Mouse (Mus musculus): ENCODE results near the gene Hoxd12. TPM values are rescaled to one million over a fixed set of nuclear protein-coding genes. Genes with fewer than 3 reads are reported as not detected.

Hoxd12 gene
- polyA plus RNA-seq, 1 experiment = not detected

- H3K36me3 ChIP-seq (ENCODE audit: control insufficient read depth, insufficient read depth) = no peaks in the 10 kb centered on the region
Measured at GRCm38 (mm10) chr2:74707599-74707998, 32.8 kb downstream of the Hoxd12 start.

GRCm38 (mm10) chr2:74708676-74709075, 33.9 kb downstream of the Hoxd12 start:
- Histone ChIP-seq H3K27me3 (ENCODE audit: control insufficient read depth, insufficient read depth, insufficient read length) (peaks cover 42% of the 10 kb centered on the region), H3K4me3 (ENCODE audit: insufficient read depth, poor library complexity, severe bottlenecking) (no peak overlapping the region)

More at GRCm38 (mm10) chr2:74707599-74707998, 32.8 kb downstream of the Hoxd12 start:
- no peak for TF ChIP-seq MAX (IDR thresholded peaks at IDR 0.05)
- TF ChIP-seq FOSL1 (IDR thresholded peaks at IDR 0.05; ENCODE audit: insufficient read depth, low read length, poor library complexity, severe bottlenecking) = no peak
- TF ChIP-seq MYOG (IDR thresholded peaks at IDR 0.05; ENCODE audit: control insufficient read depth, extremely low read depth, insufficient read length) = no peak
- no peak for TF ChIP-seq CEBPB (IDR thresholded peaks at IDR 0.05; ENCODE audit: low read depth)
- TF ChIP-seq MYOD1 (IDR thresholded peaks at IDR 0.05; ENCODE audit: control insufficient read depth, insufficient read length, low read depth) = no peak
- no peak for TF ChIP-seq CTCF (IDR thresholded peaks at IDR 0.05; ENCODE audit: control insufficient read depth, insufficient read depth, insufficient read length)
- no peak for TF ChIP-seq USF1 (IDR thresholded peaks at IDR 0.05; ENCODE audit: low read depth)
- Histone ChIP-seq H3K4me3 (ENCODE audit: insufficient read depth, poor library complexity, severe bottlenecking) (no peak overlapping the region), H3K79me2 (ENCODE audit: control insufficient read depth, insufficient read depth) (no peaks in the 10 kb centered on the region), H3K79me3 (ENCODE audit: low read depth) (no peaks in the 10 kb centered on the region), H3K27me3 (ENCODE audit: control insufficient read depth, insufficient read depth, insufficient read length) (peaks cover 42% of the 10 kb centered on the region), H3ac (ENCODE audit: control insufficient read depth, insufficient read length, low read depth) (no peak overlapping the region)

GRCm38 (mm10) chr2:74709465-74710419, 34.9 kb downstream of the Hoxd12 start:
- TF ChIP-seq USF1 (IDR thresholded peaks at IDR 0.05; ENCODE audit: low read depth) = no peak
- TF ChIP-seq FOSL1 (IDR thresholded peaks at IDR 0.05; ENCODE audit: insufficient read depth, low read length, poor library complexity, severe bottlenecking) = no peak
- no peak for TF ChIP-seq MAX (IDR thresholded peaks at IDR 0.05)
- TF ChIP-seq MYOG (IDR thresholded peaks at IDR 0.05; ENCODE audit: control insufficient read depth, extremely low read depth, insufficient read length) = no peak
- TF ChIP-seq MYOD1 (IDR thresholded peaks at IDR 0.05; ENCODE audit: control insufficient read depth, insufficient read length, low read depth) = no peak
- no peak for TF ChIP-seq CEBPB (IDR thresholded peaks at IDR 0.05; ENCODE audit: low read depth)
- TF ChIP-seq CTCF (IDR thresholded peaks at IDR 0.05; ENCODE audit: control insufficient read depth, insufficient read depth, insufficient read length) = no peak
- Histone ChIP-seq H3K79me2 (ENCODE audit: control insufficient read depth, insufficient read depth) (no peaks in the 10 kb centered on the region), H3K4me3 (ENCODE audit: insufficient read depth, poor library complexity, severe bottlenecking) (no peak overlapping the region), H3ac (ENCODE audit: control insufficient read depth, insufficient read length, low read depth) (no peak overlapping the region), H3K27me3 (ENCODE audit: control insufficient read depth, insufficient read depth, insufficient read length) (peaks cover 42% of the 10 kb centered on the region), H3K79me3 (ENCODE audit: low read depth) (no peaks in the 10 kb centered on the region), H3K36me3 (ENCODE audit: control insufficient read depth, insufficient read depth) (no peaks in the 10 kb centered on the region)

More at GRCm38 (mm10) chr2:74708676-74709075, 33.9 kb downstream of the Hoxd12 start:
- no peaks in the 10 kb centered on the region for H3K79me2 ChIP-seq (ENCODE audit: control insufficient read depth, insufficient read depth)
- H3K36me3 ChIP-seq (ENCODE audit: control insufficient read depth, insufficient read depth) = no peaks in the 10 kb centered on the region
- H3K79me3 ChIP-seq (ENCODE audit: low read depth) = no peaks in the 10 kb centered on the region
- no peak for TF ChIP-seq MYOD1 (IDR thresholded peaks at IDR 0.05; ENCODE audit: control insufficient read depth, insufficient read length, low read depth)
- no peak for TF ChIP-seq CTCF (IDR thresholded peaks at IDR 0.05; ENCODE audit: control insufficient read depth, insufficient read depth, insufficient read length)
- TF ChIP-seq MYOG (IDR thresholded peaks at IDR 0.05; ENCODE audit: control insufficient read depth, extremely low read depth, insufficient read length) = no peak
- TF ChIP-seq MAX (IDR thresholded peaks at IDR 0.05) = no peak
- no peak for TF ChIP-seq CEBPB (IDR thresholded peaks at IDR 0.05; ENCODE audit: low read depth)
- no peak for TF ChIP-seq USF1 (IDR thresholded peaks at IDR 0.05; ENCODE audit: low read depth)
- TF ChIP-seq FOSL1 (IDR thresholded peaks at IDR 0.05; ENCODE audit: insufficient read depth, low read length, poor library complexity, severe bottlenecking) = no peak
- H3ac ChIP-seq (ENCODE audit: control insufficient read depth, insufficient read length, low read depth) = no peak overlapping the region

GRCm38 (mm10) chr2:74710929-74711543, 36.2 kb downstream of the Hoxd12 start:
- Histone ChIP-seq H3K4me3 (ENCODE audit: insufficient read depth, poor library complexity, severe bottlenecking) (no peak overlapping the region), H3K27me3 (ENCODE audit: control insufficient read depth, insufficient read depth, insufficient read length) (peaks cover 37% of the 10 kb centered on the region)

More at GRCm38 (mm10) chr2:74710929-74711543, 36.2 kb downstream of the Hoxd12 start:
- no peaks in the 10 kb centered on the region for H3K36me3 ChIP-seq (ENCODE audit: control insufficient read depth, insufficient read depth)
- TF ChIP-seq CEBPB (IDR thresholded peaks at IDR 0.05; ENCODE audit: low read depth) (no peak), MAX (IDR thresholded peaks at IDR 0.05) (no peak), MYOG (IDR thresholded peaks at IDR 0.05; ENCODE audit: control insufficient read depth, extremely low read depth, insufficient read length) (no peak), MYOD1 (IDR thresholded peaks at IDR 0.05; ENCODE audit: control insufficient read depth, insufficient read length, low read depth) (no peak), CTCF (IDR thresholded peaks at IDR 0.05; ENCODE audit: control insufficient read depth, insufficient read depth, insufficient read length) (no peak), USF1 (IDR thresholded peaks at IDR 0.05; ENCODE audit: low read depth) (no peak), FOSL1 (IDR thresholded peaks at IDR 0.05; ENCODE audit: insufficient read depth, low read length, poor library complexity, severe bottlenecking) (no peak)
- no peaks in the 10 kb centered on the region for H3K79me3 ChIP-seq (ENCODE audit: low read depth)
- no peaks in the 10 kb centered on the region for H3K79me2 ChIP-seq (ENCODE audit: control insufficient read depth, insufficient read depth)
- no peak overlapping the region for H3ac ChIP-seq (ENCODE audit: control insufficient read depth, insufficient read length, low read depth)
